In the genomic region with DNA sequence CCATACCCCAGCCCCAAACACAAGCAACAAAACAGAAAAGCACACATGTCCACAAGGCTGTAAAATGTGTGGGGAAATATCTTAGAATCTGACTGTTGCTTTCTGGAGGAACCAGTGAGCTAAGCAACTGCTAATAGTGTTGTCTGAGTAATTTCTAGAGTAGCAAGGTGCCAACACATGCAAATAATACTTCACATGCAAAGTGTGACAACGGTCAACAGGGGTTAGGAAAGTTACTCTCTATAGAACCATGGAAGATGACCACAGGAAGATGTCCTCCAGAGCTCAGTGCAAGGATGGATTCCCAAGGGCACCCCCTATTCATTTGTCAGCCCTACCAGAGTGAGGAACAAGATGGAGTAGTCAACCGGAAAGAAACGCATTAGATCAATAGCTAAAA, we compare ENCODE assay signal across 35 mouse cellular contexts. TPM values are rescaled to one million over a fixed set of nuclear protein-coding genes. Genes with fewer than 3 reads are reported as not detected.
"Had no signal": no experiment of that assay in that cellular context is flagged by ENCODE, and none has a peak within 500 bp of the region (broad histone marks: within the 10 kb centered on the region; RNA-seq: fewer than 3 reads in every experiment).

No protein-coding gene starts in this region.

- H3K4me2 ChIP-seq: limb, embryonic 12.5 days; limb, embryonic 13.5 days; limb, embryonic 15.5 days; liver, embryonic 11.5 days; liver, embryonic 12.5 days; liver, embryonic 13.5 days; liver, embryonic 15.5 days; lung, embryonic 14.5 days; lung, embryonic 15.5 days; midbrain, embryonic 12.5 days; midbrain, embryonic 13.5 days had no signal

- DNase-seq: left cerebral cortex, postnatal 4 days; liver; liver, embryonic 13.5 days; liver, postnatal 0 days; lung, adult 18-20 months; lung, adult 2 months; lung, embryonic 14.5 days; lung, postnatal 10 days; lung, postnatal 14 days; lung, postnatal 36 days; lung, postnatal 4 days; midbrain, embryonic 14.5 days had no signal

- H3K36me3 ChIP-seq: limb, embryonic 10.5 days; limb, embryonic 12.5 days; limb, embryonic 13.5 days; limb, embryonic 15.5 days; liver, embryonic 12.5 days; liver, embryonic 13.5 days; liver, embryonic 15.5 days; lung, embryonic 15.5 days; midbrain, embryonic 10.5 days; midbrain, embryonic 12.5 days; midbrain, embryonic 13.5 days had no signal

- H3K27ac ChIP-seq: left cerebral cortex, adult 2 months; limb, embryonic 10.5 days; limb, embryonic 12.5 days; limb, embryonic 13.5 days; limb, embryonic 15.5 days; liver, embryonic 12.5 days; liver, embryonic 13.5 days; liver, embryonic 14.5 days; liver, embryonic 15.5 days; lung, embryonic 15.5 days; macrophage; midbrain, embryonic 10.5 days; midbrain, embryonic 12.5 days; midbrain, embryonic 13.5 days had no signal

- ATAC-seq: liver, embryonic 12.5 days; liver, postnatal 0 days; lung, postnatal 0 days; midbrain, embryonic 13.5 days; midbrain, embryonic 16.5 days had no signal

- H3K4me3 ChIP-seq: left cerebral cortex, adult 2 months; limb, embryonic 10.5 days; limb, embryonic 12.5 days; limb, embryonic 13.5 days; limb, embryonic 15.5 days; liver, embryonic 12.5 days; liver, embryonic 13.5 days; liver, embryonic 15.5 days; lung, embryonic 15.5 days; megakaryocyte, embryonic 14.5 days; midbrain, embryonic 10.5 days; midbrain, embryonic 12.5 days; midbrain, embryonic 13.5 days; myocyte had no signal

- H3K4me1 ChIP-seq: limb, embryonic 15.5 days; liver, embryonic 12.5 days; liver, embryonic 13.5 days; liver, embryonic 15.5 days; megakaryocyte, embryonic 14.5 days had no signal

- H3K9me3 ChIP-seq: limb, embryonic 10.5 days; limb, embryonic 12.5 days; limb, embryonic 13.5 days; limb, embryonic 15.5 days; liver, embryonic 12.5 days; liver, embryonic 13.5 days; liver, embryonic 15.5 days; lung, embryonic 15.5 days; megakaryocyte, embryonic 14.5 days; midbrain, embryonic 10.5 days; midbrain, embryonic 12.5 days; midbrain, embryonic 13.5 days had no signal

- H3K27me3 ChIP-seq: limb, embryonic 12.5 days; limb, embryonic 13.5 days; limb, embryonic 15.5 days; liver, embryonic 12.5 days; liver, embryonic 13.5 days; liver, embryonic 15.5 days; lung, embryonic 15.5 days; midbrain, embryonic 12.5 days; midbrain, embryonic 13.5 days had no signal

- H3K9ac ChIP-seq: limb, embryonic 12.5 days; limb, embryonic 13.5 days; limb, embryonic 15.5 days; liver, embryonic 12.5 days; liver, embryonic 13.5 days; liver, embryonic 14.5 days; liver, embryonic 15.5 days; liver, postnatal 0 days; lung, embryonic 14.5 days; lung, embryonic 15.5 days; midbrain, embryonic 12.5 days; midbrain, embryonic 13.5 days had no signal

RNA-seq across cellular contexts. Expression of a gene that starts 18.3 kb away (rescaled TPM):
- total RNA-seq: liver, adult 2 months; megakaryocyte, adult 5-6 weeks; megakaryocyte-erythroid progenitor cell, adult 5-6 weeks; monocyte, adult 5-6 weeks had no signal
- polyA plus RNA-seq: liver, adult 2 months; liver, embryonic 15.5 days; liver, embryonic 16.5 days; liver, postnatal 0 days; macrophage; myocyte had no signal
